8 mouse cellular contexts compared by ENCODE assay signal in the genomic region with DNA sequence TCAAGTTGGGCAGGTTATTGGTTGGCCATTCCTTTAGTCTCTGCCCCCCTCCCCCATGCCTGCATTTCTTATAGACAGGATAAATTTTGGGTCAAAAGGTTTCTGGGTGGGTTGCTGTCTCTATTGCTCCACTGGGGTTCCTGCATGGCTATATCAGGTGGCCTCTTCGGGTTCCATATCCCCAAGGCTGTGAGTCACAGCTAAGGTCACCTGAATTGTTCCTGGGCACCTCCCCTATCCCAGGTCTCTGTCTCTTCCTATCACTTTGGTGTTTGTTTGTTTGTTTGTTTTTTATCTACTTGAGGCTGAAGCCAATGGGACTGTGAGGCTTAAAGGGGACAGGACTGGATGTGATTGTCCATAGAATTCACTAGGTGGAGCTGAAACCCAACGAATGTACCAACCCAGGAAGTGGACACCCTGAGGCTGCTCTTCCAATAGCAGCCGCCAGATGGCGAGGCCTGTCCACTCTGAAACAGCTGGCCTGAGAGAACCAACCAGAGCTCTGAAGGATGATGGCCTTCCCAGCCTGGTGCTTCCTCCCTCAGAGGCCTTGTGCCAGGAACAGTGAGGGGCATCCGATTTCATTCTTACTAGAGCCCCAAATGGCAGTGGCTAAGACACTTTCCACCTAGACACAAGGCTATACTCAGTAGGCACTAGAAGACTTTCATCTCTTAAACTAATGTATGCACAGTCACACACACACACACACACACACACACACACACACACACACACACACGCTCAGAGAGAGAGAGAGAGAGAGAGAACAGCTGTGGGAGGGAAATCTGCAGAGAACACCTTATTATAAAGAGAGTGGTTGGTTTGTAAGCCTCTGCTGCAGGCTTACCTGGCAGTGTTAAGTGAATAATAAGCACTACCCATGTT. TPM values are rescaled to one million over a fixed set of nuclear protein-coding genes. Genes with fewer than 3 reads are reported as not detected.
A peak's percentile ranks its signal among the peaks of the same experiment; 100 is the strongest.
DNase-seq lines count a peak whose midpoint lies in the region; ATAC-seq and TF ChIP-seq lines count a peak whose summit lies in the region.

No protein-coding gene starts in this region.

- no peak for TF ChIP-seq POLR2A in embryonic fibroblast, embryonic 13.5 days (IDR thresholded peaks at IDR 0.05; ENCODE audit: low read depth, low read length)
- TF ChIP-seq POLR2A in limb, embryonic 14.5 days (IDR thresholded peaks at IDR 0.05; ENCODE audit: borderline replicate concordance, extremely low read depth, insufficient read depth, insufficient read length): no peak; the same call in 1 of the 2 replicates

- 29% methylated on average over 6 of the region's 6 CpGs for WGBS in heart, embryonic 10.5 days
- WGBS in kidney, embryonic 15.5 days: 20% methylated on average over 5 of the region's 6 CpGs
- WGBS in limb, embryonic 14.5 days: 18% methylated on average over 6 of the region's 6 CpGs

- no peaks in the 10 kb centered on the region for H3K4me1 ChIP-seq in embryonic fibroblast, embryonic 13.5 days (ENCODE audit: control insufficient read depth, insufficient read depth, low read length)
- H3K4me1 ChIP-seq in heart, embryonic 10.5 days: peaks cover 6% of the 10 kb centered on the region; the same call in 1 of the 2 replicates
- H3K4me1 ChIP-seq in kidney, embryonic 15.5 days: peaks cover 3% of the 10 kb centered on the region; the same call in 1 of the 2 replicates
- H3K4me1 ChIP-seq in limb, embryonic 14.5 days (ENCODE audit: control insufficient read depth, insufficient read depth, low read length): no peaks in the 10 kb centered on the region

- no peak overlapping the region for H3K27ac ChIP-seq in embryonic fibroblast, embryonic 13.5 days (ENCODE audit: insufficient read depth, low read length)
- H3K27ac ChIP-seq in heart, embryonic 10.5 days: no peak overlapping the region
- no peak overlapping the region for H3K27ac ChIP-seq in kidney, embryonic 15.5 days
- no peak overlapping the region for H3K27ac ChIP-seq in limb, embryonic 14.5 days (replicated peaks; ENCODE audit: low read depth, low read length)

- H3K9ac ChIP-seq in kidney, embryonic 15.5 days: no peak overlapping the region
- H3K9ac ChIP-seq in limb, embryonic 14.5 days (ENCODE audit: low read depth, low read length, severe bottlenecking): no peak overlapping the region

- no peak for ATAC-seq in CD4-positive, CD25-positive, alpha-beta regulatory T cell, adult 4 months
- peak; percentile 90 for ATAC-seq in kidney, embryonic 15.5 days (replicated peaks; ENCODE audit: low FRiP score)
- peak; percentile 92 for ATAC-seq in limb, embryonic 14.5 days (ENCODE audit: low FRiP score, low read depth)
- ATAC-seq in monocyte, adult 5-6 weeks (replicated peaks; ENCODE audit: insufficient number of reproducible peaks, low FRiP score, low TSS enrichment, poor library complexity, severe bottlenecking): peak; percentile 90

- TF ChIP-seq CTCF in embryonic fibroblast, embryonic 13.5 days (IDR thresholded peaks at IDR 0.05; ENCODE audit: borderline replicate concordance, insufficient read depth, low read length): peak; percentile 95

- no peaks in the 10 kb centered on the region for H3K9me3 ChIP-seq in heart, embryonic 10.5 days
- H3K9me3 ChIP-seq in kidney, embryonic 15.5 days (replicated peaks): no peaks in the 10 kb centered on the region
- H3K9me3 ChIP-seq in limb, embryonic 14.5 days (ENCODE audit: control insufficient read depth, low read length): no peaks in the 10 kb centered on the region

- H3K4me2 ChIP-seq in kidney, embryonic 15.5 days: no peak overlapping the region
- H3K4me2 ChIP-seq in limb, embryonic 14.5 days (replicated peaks; ENCODE audit: low read depth, low read length, severe bottlenecking): no peak overlapping the region

- peaks cover 6% of the 10 kb centered on the region; the same call in 1 of the 2 replicates for H3K27me3 ChIP-seq in heart, embryonic 10.5 days (ENCODE audit: insufficient read depth, poor library complexity, severe bottlenecking)
- no peaks in the 10 kb centered on the region for H3K27me3 ChIP-seq in kidney, embryonic 15.5 days
- no peaks in the 10 kb centered on the region for H3K27me3 ChIP-seq in limb, embryonic 14.5 days (ENCODE audit: control insufficient read depth, insufficient read depth, low read length)

- H3K4me3 ChIP-seq in embryonic fibroblast, embryonic 13.5 days (ENCODE audit: insufficient read depth, low read length): no peak overlapping the region
- no peak overlapping the region for H3K4me3 ChIP-seq in heart, embryonic 10.5 days
- no peak overlapping the region for H3K4me3 ChIP-seq in kidney, embryonic 15.5 days (replicated peaks)
- no peak overlapping the region for H3K4me3 ChIP-seq in limb, embryonic 14.5 days (replicated peaks; ENCODE audit: low read length)

- peak; percentile 29 for DNase-seq in CD4-positive, CD25-positive, alpha-beta regulatory T cell, adult 2 months (ENCODE audit: low read depth, low spot score)
- DNase-seq in heart, embryonic 10.5 days (ENCODE audit: low spot score): peak; percentile 93
- peak; percentile 94 for DNase-seq in limb, embryonic 14.5 days (ENCODE audit: low spot score)
- DNase-seq in spleen, postnatal 36 days (ENCODE audit: low spot score in 2 of 2): peak; percentile 66 to 67

- no peaks in the 10 kb centered on the region for H3K36me3 ChIP-seq in heart, embryonic 10.5 days
- no peaks in the 10 kb centered on the region for H3K36me3 ChIP-seq in kidney, embryonic 15.5 days
- no peaks in the 10 kb centered on the region for H3K36me3 ChIP-seq in limb, embryonic 14.5 days (ENCODE audit: control insufficient read depth, insufficient read depth, low read length)

RNA-seq across cellular contexts. Expression of gene Mmp2, which starts 8.9 kb away (rescaled TPM):
- polyA plus RNA-seq in CD4-positive, CD25-positive, alpha-beta regulatory T cell, adult 4 months (2017; shearing (Covaris generic)): not detected
- polyA plus RNA-seq in embryonic fibroblast, embryonic 13.5 days (2011; ENCODE audit: insufficient read length, low read depth, missing spikeins): 359 and 374 TPM in 2 replicates
- 72.3 and 96.5 TPM in 2 replicates for polyA plus RNA-seq in heart, embryonic 10.5 days (2016; fragmentation: Nextera tagmentation; extraction: Ambion mirVana)
- polyA plus RNA-seq in kidney, embryonic 15.5 days (2015; fragmentation: Nextera tagmentation; extraction: Ambion mirVana): 128 and 137 TPM in 2 replicates
- 295 and 361 TPM in 2 replicates for polyA plus RNA-seq in limb, embryonic 14.5 days (2012; rRNA removed)
- 338 and 372 TPM in 2 replicates for polyA plus RNA-seq in limb, embryonic 14.5 days (2014; fragmentation: Nextera tagmentation; extraction: Ambion mirVana)
- total RNA-seq in monocyte, adult 5-6 weeks (2017): 0.32 TPM in 1 of 3 replicates, not detected in the others

RNA-seq across cellular contexts. Expression of gene Lpcat2, which starts 37.0 kb away (rescaled TPM):
- under 1 TPM in 1 of 2 experiments, not detected in 1; 0.22 TPM for polyA plus RNA-seq in CD4-positive, CD25-positive, alpha-beta regulatory T cell, adult 4 months (2017; shearing (Covaris generic))
- 4.3 and 7.6 TPM in 2 replicates for polyA plus RNA-seq in embryonic fibroblast, embryonic 13.5 days (2011; ENCODE audit: insufficient read length, low read depth, missing spikeins)
- 1.4 and 2.8 TPM in 2 replicates for polyA plus RNA-seq in heart, embryonic 10.5 days (2016; fragmentation: Nextera tagmentation; extraction: Ambion mirVana)
- 6.1 and 7.3 TPM in 2 replicates for polyA plus RNA-seq in kidney, embryonic 15.5 days (2015; fragmentation: Nextera tagmentation; extraction: Ambion mirVana)
- 10.6 and 11.2 TPM in 2 replicates for polyA plus RNA-seq in limb, embryonic 14.5 days (2012; rRNA removed)
- polyA plus RNA-seq in limb, embryonic 14.5 days (2014; fragmentation: Nextera tagmentation; extraction: Ambion mirVana): 13.7 and 14.7 TPM in 2 replicates
- 58.6 to 98.4 TPM (median 96.3 TPM) in 3 replicates for total RNA-seq in monocyte, adult 5-6 weeks (2017)

Comparison
In these comparisons a context has a peak if more than half of its experiments do, and no peak if none do; other contexts are left out.
1. DNase-seq: peak in every context shown above with its lines; median percentile 94 in limb, embryonic 14.5 days; 93 in heart, embryonic 10.5 days; 66 in spleen, postnatal 36 days; 29 in CD4-positive, CD25-positive, alpha-beta regulatory T cell, adult 2 months.
2. RNA of gene Mmp2, which starts 8.9 kb away (polyA plus RNA-seq): 359 to 374 TPM in embryonic fibroblast, embryonic 13.5 days, 295 to 372 TPM in limb, embryonic 14.5 days, 128 to 137 TPM in kidney, embryonic 15.5 days and 72.3 to 96.5 TPM in heart, embryonic 10.5 days; not detected in CD4-positive, CD25-positive, alpha-beta regulatory T cell, adult 4 months; every median in the first group is over 10 times any median in the second.